Mouse (Mus musculus) heart, adult 2 months (tissue): ENCODE results near the gene Atp13a2.

ENCODE experiments used
- CTCF ChIP-seq: fragments of 200-600 bp; IDR thresholded peaks from 2 replicates; pipeline ENCODE4 v1.8.1; 2022; ENCODE audit warnings: antibody characterized with exemption, mild to moderate bottlenecking, moderate library complexity
- EP300 ChIP-seq: fragments of 200-500 bp; IDR thresholded peaks from 2 replicates; pipeline ENCODE4 v1.6.1; 2011; ENCODE audit warnings: low read depth, low read length, control low read depth; ENCODE audit not compliant: insufficient read depth
- POLR2A ChIP-seq: fragments of 200-500 bp; IDR thresholded peaks from 2 replicates; pipeline ENCODE4 v1.6.1; 2011; ENCODE audit warnings: mild to moderate bottlenecking, low read depth, low read length, control low read depth; ENCODE audit not compliant: insufficient read depth

DNA sequence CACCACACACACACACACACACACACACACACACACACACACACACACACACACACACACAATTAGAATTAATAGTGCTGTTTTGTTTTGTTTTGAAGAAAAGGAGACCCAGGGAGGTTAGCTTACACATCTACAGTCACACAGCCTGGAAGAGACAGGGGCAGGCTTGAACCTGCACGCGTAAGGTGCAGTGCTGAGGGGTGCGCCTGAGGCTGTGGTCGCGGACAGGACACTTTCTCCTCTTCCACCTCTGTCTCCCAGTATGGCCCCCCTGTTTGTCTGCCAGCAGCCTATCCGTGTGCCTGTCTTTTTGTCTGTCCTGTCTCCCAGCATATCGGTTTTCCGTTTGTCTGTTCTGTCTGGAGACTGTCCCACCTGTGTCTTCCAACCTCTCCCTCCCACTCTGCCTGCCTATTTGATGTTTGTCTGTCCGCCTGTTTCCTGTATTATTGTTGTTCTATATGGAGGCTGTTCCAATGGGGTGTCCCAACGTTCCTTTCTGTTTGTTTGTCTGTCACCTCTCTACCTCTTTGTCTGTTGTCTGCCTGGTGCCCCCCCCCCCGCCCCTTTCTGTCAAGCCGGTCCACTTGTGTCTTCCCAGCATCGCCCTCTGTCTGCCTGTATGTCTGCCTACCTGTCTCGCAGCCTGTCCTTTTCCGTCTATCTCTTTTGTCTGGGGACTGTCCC is 506 bp upstream of the Atp13a2 start:
- TF ChIP-seq POLR2A: no peak
- TF ChIP-seq CTCF: no peak
- TF ChIP-seq EP300: no peak
